Mouse (Mus musculus) frontal cortex, postnatal 10 days (tissue): ENCODE results near the gene Kif2c.
A peak's percentile ranks its signal among the peaks of the same experiment; 100 is the strongest.
"Not testable (repeated sequence)": the region's sequence is repeated elsewhere in the genome, so short reads cannot be mapped to it uniquely, and the experiment has no call there.

ENCODE experiments used
- DNase-seq, 2 experiments: peaks; one replicate each; pipeline ENCODE4 v3.0.0; 2022; ENCODE audit warnings: low spot score in 2 of 2, mixed read lengths in 1 of 2

Gene Kif2c

GRCm38 (mm10) chr4:117189382-117189855 lies 7.0 kb upstream of the Kif2c start:
- DNase-seq: peak; percentile 50 to 80

- no peak for DNase-seq
These were observed 6.5 kb upstream of the Kif2c start for GRCm38 (mm10) chr4:117188969-117189368.

- not testable (repeated sequence) for DNase-seq
These were observed 289 bp upstream of the Kif2c start for GRCm38 (mm10) chr4:117182759-117183096.

GRCm38 (mm10) chr4:117169936-117170335 lies 12.5 kb downstream of the Kif2c start:
- DNase-seq: no peak

GRCm38 (mm10) chr4:117161183-117161582 lies 21.3 kb downstream of the Kif2c start:
- DNase-seq: no peak

GRCm38 (mm10) chr4:117159666-117160065 lies 22.8 kb downstream of the Kif2c start:
- DNase-seq: no peak

- DNase-seq: no peak
These were observed 26.1 kb downstream of the Kif2c start for GRCm38 (mm10) chr4:117156372-117156771.

GRCm38 (mm10) chr4:117155792-117156355 lies 26.6 kb downstream of the Kif2c start, which contains the start of gene Rps8:
Gene Rps8, minus strand, starts transcription at chr4:117156243.
- peak; percentile 80 to 84 for DNase-seq

- DNase-seq: peak in 1 of 2 experiments; percentile 34
These were observed 27.2 kb downstream of the Kif2c start for GRCm38 (mm10) chr4:117155020-117155791.

- DNase-seq: no peak
These were observed 29.7 kb downstream of the Kif2c start for GRCm38 (mm10) chr4:117152714-117153113.

GRCm38 (mm10) chr4:117151416-117151815 lies 31.0 kb downstream of the Kif2c start:
- DNase-seq: no peak

GRCm38 (mm10) chr4:117150212-117150733 lies 32.2 kb downstream of the Kif2c start:
- no peak for DNase-seq

- DNase-seq: no peak
These were observed 32.9 kb downstream of the Kif2c start for GRCm38 (mm10) chr4:117149291-117150211.

- no peak for DNase-seq
These were observed 33.6 kb downstream of the Kif2c start for GRCm38 (mm10) chr4:117148815-117149214.

GRCm38 (mm10) chr4:117148047-117148713 lies 34.3 kb downstream of the Kif2c start:
- DNase-seq: no peak

- peak; percentile 58 to 71 for DNase-seq
These were observed 36.3 kb downstream of the Kif2c start for GRCm38 (mm10) chr4:117146176-117146575.

- no peak for DNase-seq
These were observed 37.2 kb downstream of the Kif2c start for GRCm38 (mm10) chr4:117145248-117145647.

GRCm38 (mm10) chr4:117143023-117143422 lies 39.4 kb downstream of the Kif2c start:
- no peak for DNase-seq

GRCm38 (mm10) chr4:117140613-117141012 lies 41.8 kb downstream of the Kif2c start:
- no peak for DNase-seq

GRCm38 (mm10) chr4:117139217-117139612 lies 43.2 kb downstream of the Kif2c start:
- DNase-seq: no peak
